Mouse (Mus musculus): ENCODE data around the gene Hsf4.
A peak's percentile ranks its signal among the peaks of the same experiment; 100 is the strongest.
"Not testable (repeated sequence)": the region's sequence is repeated elsewhere in the genome, so short reads cannot be mapped to it uniquely, and the experiment has no call there.

Hsf4 gene

DNA sequence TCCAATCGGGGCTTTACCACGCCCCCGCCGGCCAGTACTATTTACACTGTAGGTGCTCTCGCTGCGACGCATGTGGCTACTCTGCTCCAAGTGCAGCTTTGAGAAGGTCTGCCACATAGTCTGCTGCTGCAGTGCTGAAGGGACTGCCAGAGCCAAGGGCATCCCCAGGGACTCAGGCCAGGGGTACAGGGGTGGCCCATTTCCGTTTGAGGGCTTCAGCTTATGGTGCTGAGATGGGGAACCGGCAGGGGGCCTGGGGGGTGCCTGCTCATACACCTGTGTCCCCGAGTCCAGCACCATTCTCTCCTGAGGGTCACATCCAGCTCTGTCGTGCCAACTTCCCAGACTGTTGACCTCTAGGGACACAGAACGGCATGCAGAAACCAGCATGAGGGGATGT lies 15.9 kb downstream of the Hsf4 start:
- no peak for DNase-seq (ENCODE audit: low read depth, low spot score)

DNA sequence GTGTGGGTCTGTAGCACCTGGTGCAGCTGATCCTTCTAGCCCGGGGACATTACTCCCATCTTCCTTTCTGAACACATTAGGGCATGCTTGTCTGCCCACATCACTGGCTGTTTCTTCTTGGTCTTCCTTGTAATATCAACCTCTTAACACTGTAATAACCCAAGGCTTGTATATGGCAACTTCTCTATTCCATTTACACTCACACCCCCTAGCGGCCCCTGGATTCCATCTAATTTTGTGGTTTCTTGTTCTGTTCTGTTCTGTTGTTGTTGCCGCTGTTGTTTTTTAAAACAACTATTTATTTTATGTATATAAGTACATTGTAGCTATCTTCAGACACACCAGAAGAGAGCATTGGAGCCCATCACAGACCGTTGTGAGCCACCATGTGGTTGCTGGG lies 17.3 kb downstream of the Hsf4 start:
- DNase-seq (ENCODE audit: low read depth, low spot score) = no peak

DNA sequence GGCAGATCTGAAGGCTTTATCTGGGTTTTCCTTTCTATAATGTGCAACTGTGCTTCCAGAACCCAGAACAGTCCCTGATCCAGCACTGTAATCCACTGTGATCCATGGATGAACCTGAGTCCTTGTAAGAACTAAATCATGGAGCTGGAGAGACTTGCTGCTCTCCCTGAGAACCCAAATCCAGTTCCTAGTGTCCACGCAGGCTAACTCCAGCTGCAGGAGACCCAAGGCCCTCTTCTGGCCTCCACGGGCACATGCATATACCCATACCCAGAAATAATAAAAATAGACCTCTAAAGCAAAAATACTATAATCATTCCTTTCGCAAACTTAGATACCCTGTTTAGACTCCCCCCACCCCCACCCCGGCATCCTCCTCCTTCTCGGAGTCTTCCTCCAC lies 18.6 kb downstream of the Hsf4 start:
- no peak for DNase-seq (ENCODE audit: low read depth, low spot score)

DNA sequence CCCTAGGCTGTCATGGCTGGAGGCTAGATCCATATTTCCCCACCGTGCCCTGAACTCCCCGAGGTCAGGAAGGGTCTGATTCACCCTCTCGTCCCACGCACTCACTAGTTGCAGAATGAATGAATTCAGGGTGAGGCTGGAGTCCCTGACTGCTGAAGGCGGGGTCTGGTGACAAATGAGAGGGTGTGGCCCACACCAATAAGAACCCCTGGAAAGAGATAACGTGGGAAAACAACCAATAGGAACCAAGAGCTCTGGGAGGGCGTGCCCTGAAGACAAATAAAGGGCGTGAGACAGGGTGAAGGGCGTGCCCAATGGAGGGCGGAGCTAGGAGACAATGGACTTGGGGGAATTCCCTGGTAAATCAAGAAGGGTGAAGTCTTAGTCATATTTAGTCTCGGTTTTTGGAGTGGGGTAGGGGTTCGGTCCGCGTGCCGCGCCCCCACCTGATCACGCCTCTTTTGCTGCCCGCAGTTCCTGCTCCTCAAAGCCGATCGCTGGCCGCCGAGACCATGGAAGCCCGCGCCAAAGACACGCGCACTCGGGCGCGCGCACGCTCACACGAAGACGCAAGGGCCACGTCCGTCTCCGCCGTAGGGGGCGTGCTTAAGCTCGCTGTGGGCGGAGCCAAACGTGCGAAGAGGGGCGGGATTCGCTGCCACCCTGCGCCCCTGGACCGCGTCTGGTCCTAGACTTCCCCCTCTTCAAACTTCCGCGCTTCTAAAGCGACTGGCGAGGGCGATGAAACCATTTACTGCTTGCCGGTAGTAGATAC lies 19.5 kb downstream of the Hsf4 start:
- DNase-seq (ENCODE audit: low read depth, low spot score) = peak; percentile 90

DNA sequence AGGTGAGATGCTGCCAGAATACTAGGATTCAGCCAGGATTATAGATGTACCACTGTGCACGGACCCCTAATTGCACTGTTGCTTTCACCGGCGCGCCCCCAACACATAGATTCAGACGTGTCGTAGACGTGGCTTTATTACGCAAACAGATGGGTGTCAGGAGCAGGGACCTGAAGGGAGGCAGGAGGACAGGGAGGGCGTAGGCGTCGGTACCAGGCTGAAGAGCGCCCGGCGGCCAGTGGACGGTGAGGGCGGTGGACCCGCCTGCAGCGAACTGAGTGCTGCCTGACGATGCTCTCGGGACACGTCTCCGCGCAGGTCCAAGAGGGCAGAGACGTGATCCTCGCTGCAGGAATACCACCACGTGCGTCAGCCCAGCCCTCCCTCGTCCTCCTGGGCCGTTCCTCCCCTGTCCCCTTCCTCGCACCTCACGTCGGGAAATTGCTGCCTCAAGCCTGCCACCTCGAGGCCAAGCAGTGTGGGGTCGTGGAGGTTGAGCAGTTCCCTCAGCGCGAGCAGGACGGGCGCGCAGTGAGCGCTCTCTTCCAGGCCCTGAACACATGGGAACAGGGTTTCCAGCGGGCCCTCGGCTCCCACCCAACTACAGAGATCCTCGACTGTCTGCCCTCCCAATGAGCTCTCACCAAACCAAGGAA lies 20.3 kb downstream of the Hsf4 start, which contains the start of gene 4931428F04Rik:
4931428F04Rik (minus strand) TSS at position 60 of the 656 bp plus-strand sequence.
- DNase-seq (ENCODE audit: low read depth, low spot score) = no peak

DNA sequence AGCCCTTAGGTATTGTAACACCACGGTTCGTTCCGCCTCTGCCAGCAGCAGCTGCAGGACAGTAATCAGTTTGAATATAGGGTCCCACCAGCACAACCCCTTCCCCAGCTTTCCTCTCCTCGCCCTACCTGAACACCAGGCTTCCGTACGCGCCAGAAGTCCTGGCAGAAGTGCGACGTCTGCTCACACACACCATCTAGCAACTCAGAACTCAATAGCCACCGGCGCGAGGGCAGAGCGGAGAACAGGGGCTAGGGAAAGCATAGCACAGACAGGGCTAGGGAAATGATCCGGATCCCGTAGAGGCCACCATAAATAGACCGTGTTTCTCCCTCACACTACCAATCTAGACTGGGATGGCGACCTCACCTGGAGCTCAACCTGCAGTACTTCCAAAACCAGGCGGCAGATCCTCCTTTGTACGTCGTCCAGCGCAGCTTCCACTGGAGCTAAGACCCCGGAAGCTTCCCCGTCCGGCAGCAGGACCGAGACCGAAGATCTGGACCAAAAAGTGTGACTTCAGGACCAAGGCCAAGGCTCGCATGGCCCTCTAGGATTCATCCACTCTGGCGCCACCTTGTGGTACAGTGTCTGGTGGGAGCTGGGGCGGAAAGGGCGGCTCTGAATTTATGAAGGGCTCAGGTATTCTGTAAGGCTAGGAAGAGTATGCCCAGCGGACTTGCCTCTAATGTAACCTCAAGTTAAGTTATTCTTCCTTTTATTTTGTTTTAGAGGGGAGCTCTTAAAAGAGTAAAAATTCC lies 21.1 kb downstream of the Hsf4 start:
- peak; percentile 54 for DNase-seq (ENCODE audit: low read depth, low spot score)

DNA sequence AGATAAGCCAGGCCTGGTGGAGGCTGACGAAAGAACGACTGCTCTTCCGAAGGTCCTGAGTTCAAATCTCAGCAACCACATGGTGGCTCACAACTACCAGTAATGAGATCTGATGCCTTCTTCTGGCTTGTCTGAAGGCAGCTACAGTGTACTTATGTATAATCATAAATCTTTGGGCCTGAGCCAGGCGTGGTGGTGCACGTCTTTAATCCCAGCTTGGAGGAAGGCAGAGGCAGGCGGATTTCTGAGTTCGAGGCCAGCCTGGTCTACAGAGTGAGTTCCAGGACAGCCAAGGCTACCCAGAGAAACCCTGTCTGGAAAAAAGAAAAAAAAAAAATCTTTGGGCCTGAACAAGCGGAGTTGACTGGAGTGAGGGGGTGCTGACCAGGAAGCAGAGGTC lies 21.8 kb downstream of the Hsf4 start:
- not testable (repeated sequence) for DNase-seq (ENCODE audit: low read depth, low spot score)

DNA sequence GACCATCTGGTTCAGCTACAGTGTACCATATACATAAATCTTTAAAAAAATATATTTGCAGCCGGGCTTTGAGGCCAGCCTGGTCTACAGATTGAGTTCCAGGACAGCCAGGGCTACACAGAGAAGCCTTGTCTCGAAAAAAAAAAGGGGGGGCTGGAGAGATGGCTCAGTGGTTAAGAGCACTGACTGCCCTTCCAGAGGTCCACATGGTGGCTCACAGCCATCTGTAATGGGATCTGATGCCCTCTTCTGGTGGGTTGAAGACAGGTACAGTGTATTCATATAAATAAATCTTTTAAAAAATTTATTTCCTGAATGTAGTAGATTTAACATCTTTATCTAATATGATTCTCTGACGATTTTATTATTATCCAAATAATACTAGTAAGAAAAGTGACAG lies 22.2 kb downstream of the Hsf4 start:
- not testable (repeated sequence) for DNase-seq (ENCODE audit: low read depth, low spot score)

DNA sequence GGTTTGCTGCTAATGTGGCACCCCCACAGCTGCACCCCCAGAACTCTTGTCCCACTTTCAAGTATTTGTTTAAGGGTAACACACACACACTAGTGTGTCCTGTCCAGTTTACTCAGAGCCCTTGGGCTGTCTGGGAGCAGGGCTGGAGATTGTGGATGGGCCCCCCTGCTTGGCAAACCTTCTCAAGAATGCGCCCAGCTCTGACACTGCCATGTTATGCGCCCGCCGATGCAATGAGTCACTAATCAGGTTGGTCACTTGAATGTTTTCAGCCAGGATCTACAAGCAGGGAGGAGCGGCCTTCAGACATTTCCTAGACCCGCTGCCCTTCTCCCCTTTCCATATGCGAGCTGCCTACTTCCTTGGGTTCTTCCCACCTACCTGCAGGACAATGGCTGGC lies 22.9 kb downstream of the Hsf4 start:
- DNase-seq (ENCODE audit: low read depth, low spot score) = no peak

DNA sequence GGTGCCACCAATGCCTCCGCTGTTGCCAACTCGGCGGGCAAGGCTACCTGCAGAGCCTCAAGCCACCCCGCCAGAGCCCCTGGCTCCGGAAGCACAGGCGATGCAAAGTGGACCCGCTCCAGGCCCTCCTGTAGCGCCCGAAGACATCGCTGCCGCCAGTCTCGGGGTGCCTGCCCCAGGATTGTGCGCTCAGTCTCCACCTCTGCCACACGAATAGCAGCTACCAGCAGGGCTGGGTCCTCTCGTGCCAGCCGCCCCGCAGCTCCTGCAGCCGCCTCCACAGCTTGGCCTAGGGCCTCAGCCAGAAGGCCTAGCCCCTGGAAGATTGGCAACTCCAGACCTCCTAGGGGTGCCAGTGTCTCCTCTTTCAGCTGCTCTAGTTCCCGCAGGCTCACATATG lies 23.8 kb downstream of the Hsf4 start:
- no peak for DNase-seq (ENCODE audit: low read depth, low spot score)

DNA sequence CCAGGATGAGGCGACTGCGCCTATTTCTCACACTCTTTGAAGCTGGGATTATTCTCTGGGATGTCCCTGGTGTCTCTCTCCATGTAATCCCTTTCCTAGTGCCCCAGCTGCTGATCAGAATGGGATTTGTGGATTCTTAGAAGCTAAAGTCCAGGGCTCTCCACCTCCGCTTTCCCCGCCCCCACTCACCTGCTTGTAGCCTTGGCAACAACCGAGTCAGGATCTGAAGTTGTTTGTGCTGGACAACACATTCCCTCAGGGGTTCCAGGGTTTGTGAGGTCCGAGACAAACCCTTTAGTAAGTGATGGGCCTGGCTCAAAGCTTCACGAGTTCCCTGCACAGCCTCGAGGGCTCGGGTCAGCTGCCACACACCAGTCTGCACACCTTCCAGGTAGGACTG lies 25.2 kb downstream of the Hsf4 start:
- no peak for DNase-seq (ENCODE audit: low read depth, low spot score)

DNA sequence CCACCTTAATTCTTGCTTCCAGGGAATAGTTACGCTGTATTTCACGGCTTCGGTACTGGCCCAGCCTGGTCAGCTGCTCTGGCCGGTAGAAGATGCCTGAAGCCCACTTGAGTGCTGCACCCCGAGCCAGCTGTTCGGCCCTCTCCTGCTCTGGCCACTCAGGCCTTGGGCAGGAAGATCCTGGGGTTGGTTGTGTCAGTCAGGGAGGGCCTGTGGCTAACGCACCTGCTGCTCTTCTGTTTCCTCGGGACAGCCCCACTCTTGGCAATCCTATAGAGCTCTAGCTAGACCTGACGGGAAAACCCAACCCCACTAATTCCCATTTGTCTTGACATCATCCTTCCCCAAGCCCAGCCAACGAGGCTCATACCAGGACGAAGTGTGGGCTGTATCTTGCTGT lies 25.7 kb downstream of the Hsf4 start:
- DNase-seq (ENCODE audit: low read depth, low spot score) = no peak

DNA sequence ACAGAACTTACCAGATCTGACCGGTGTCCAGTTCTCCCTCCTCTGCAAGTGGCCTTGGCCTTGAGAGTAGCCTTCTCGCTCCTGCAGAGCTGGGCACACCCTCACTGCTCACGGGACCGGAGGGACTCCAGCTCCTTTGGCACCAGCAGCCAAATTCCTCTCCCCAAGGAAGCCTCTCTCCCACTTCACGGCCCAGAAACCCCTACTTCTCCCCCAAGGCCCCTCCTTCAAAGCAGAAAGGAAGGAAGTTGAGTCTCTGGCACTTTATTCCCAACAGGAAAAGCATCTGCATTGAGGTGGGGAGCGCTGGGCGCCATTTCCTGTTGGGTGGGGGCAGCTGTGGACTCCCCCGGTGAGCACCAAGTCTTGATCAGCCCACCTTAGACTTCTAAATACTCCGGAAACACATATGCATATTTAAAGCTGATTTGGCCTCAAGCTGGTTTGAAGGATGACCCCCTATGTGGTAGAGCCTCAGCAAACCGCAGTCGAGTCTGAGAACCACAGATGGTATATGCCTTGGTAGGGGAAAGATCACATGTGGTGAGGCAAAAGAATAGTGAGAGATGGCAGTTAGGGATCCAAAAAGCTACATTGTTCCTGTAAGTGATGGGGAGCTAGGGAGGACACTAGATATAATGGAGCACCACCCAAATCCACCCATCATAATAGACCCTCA lies 26.4 kb downstream of the Hsf4 start, which contains the start of gene Exoc3l:
Exoc3l (minus strand) TSS at position 207 of the 679 bp plus-strand sequence.
- no peak for DNase-seq (ENCODE audit: low read depth, low spot score)

DNA sequence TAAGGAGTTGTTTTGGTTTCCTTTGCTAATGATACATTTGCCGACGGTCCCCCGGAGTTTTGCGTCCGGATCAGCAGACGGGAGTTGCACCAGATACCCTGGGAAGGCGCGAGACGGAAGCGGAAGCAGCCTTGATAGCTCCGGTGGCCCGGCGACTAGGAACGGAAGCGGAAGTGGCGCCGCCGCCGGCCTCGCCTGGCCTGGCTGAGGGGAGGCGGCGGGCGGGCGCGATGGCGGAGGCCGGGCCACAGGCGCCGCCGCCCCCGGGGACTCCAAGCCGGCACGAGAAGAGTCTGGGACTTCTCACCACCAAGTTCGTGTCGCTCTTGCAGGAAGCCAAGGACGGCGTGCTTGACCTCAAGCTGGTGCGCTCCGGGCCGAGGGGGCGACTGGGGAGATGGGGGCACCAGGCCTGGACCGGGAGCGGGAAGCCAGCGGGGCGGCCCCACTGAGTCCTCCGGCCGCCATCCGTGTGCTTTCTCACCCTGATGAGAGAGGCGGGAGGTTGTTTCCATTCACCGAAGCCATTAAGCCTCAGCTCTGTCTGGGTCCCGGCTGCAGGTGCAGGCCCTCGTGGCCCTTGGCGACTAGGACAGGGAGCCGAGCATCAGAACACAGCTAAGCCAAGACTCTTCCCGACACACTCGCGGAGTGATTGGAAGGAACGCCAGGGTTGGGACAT lies 28.1 kb downstream of the Hsf4 start, which contains the start of gene E2f4:
E2f4 (plus strand) TSS at position 153 of the 682 bp plus-strand sequence.
- DNase-seq (ENCODE audit: low read depth, low spot score) = peak; percentile 74

DNA sequence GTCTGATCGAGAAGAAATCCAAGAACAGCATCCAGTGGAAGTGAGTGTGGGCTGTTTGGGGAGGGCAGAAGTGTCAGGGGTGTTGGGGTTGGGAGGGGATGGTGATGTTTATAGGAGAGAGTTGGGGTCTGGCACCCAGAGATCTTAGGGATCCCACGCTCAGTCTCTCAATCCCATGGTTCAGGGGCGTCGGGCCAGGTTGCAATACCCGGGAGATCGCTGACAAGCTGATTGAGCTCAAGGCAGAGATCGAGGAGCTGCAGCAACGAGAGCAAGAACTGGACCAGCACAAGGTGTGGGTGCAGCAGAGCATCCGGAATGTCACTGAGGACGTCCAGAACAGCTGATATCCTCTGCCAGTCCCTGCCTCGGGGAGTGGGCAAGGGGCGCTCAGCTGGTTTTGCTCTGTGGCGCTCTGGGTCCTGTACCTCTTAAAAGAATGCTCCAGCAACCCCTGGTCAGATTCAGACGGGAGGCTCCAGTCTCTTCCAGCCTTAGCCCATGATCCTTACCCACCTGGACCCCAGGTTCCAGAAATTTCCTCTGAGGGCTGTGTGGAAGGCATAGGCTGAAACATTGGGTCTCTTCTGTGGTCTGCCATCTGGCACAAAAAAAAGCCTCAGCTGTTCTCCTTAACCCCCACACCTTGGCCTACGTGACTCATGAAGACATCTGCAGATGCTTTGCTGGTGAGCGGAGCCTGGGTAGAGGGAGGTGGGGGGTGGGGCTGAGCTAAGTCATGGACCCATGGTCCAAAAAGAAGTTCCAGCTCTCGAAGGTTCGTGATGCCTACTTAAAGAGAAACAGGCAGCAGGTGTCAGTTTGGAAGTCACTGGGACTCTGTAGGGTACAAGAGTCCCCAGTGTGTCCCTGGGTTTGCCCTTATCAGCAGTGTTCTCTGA lies 29.0 kb downstream of the Hsf4 start:
- no peak for DNase-seq (ENCODE audit: low read depth, low spot score)

DNA sequence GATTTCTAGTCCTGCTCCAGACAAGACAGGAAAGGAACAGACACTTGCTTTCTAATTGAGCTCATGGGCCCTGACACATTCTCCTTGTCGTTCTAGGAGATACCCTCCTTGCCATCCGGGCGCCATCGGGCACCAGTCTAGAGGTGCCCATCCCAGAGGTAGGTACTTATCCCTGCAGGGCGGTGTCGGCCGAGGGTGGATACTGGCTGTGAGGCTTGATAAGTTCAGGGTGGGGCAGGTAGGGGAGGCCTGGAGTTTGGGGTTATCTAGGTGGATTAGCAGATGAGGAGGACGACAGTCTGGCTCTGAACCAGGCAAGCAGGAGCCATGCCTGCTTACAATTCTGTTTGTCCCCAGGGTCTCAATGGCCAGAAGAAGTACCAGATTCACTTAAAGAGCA lies 30.4 kb downstream of the Hsf4 start:
- no peak for DNase-seq (ENCODE audit: low read depth, low spot score)

DNA sequence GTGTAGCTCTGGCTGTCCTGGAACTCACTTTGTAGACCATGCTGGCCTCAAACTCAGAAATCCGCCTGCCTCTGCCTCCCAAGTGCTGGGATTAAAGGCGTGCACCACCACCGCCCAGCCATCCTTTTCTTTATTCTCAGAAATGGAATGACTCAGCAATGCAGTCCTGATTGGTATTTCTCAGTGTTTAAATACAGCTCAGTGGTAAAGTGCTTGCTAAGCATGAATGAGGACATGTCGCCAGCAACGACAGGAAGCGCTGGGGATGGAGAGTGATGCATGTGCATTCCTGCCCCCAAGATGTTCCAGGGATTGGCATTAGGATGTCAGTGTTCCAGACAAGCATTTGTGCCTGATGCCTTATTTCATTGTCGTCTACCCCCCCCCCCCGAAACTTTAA lies 33.8 kb downstream of the Hsf4 start:
- no peak for DNase-seq (ENCODE audit: low read depth, low spot score)

DNA sequence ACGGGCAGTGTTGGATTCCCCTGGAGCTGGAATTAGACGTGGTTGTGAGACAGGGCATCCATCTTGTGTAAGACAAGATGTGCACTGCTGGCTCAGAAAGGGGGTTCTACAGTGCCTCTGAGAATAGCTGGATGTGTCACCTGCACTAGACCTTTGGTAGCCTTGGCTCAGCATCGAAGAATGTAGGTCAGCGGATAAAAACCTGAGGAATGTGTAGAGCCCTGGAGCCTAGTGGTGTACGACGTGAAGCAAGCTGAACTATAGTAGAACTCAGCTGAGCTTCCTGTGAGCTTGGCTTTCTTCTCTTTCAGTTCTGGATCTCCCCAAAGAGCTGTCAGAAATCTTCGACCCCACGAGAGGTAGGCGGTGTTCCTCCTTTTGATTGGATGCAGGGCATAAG lies 34.3 kb downstream of the Hsf4 start:
- DNase-seq (ENCODE audit: low read depth, low spot score) = no peak

DNA sequence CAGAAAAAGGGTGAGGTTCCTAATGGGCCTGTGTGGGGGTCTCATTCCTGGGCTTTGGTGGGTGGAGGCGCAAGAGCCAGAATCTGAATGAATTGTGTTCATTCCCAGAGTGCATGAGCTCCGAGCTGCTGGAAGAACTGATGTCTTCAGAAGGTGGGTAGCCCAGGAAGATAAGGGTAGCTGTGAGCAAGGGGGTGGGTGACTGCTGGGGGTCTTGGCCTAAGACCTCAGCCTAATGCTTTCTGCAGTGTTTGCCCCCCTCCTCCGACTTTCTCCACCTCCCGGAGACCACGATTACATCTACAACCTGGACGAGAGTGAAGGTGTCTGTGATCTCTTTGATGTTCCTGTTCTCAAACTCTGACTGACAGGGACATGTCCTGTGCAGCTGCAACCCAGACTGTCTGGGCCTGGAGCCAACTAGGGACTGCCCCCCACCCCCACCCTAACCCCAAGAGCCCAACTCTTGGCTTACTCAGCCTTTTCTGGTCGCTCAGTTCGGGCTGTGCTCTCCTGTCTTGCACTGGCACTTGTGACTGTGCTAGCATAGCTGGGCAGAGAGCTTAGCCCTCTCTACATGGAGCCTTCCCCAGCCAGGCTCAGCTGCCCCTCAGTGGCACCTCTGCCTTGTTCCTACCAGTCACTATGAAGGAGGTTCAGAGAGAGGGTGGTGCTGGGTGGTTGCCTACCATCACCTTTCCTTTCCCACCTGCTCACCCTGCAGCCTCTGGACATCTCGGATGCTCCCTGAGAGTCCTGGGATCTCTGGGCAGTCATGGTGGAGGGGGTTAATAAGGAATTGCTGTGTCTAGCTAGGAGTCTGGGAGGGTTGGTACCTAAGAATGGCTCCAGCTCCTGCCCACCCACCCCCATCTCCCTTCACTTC lies 35.0 kb downstream of the Hsf4 start:
- no peak for DNase-seq (ENCODE audit: low read depth, low spot score)

Measured in retina, adult 2 months (tissue).